Mouse (Mus musculus) limb, embryonic 13.5 days (tissue): Measurements from ENCODE around the gene Plekhg6. TPM values are rescaled to one million over a fixed set of nuclear protein-coding genes. Genes with fewer than 3 reads are reported as not detected.
A peak's percentile ranks its signal among the peaks of the same experiment; 100 is the strongest.

Experiments used
- ATAC-seq: fragments of 200-750 bp; cut with Nextera tagmentation; 2 replicates; pipeline ENCODE4 v1.8.0; 2017; ENCODE audit warnings: low read depth, moderate number of reproducible peaks, moderate TSS enrichment; ENCODE audit not compliant: low FRiP score
- H3K27ac ChIP-seq: fragments of 300-500 bp; sonication (generic); 2 replicates; pipeline ENCODE4 v1.5.1; 2015; ENCODE audit warnings: inconsistent platforms, mild to moderate bottlenecking, moderate library complexity
- H3K27me3 ChIP-seq: fragments of 300-500 bp; sonication (generic); 2 replicates; pipeline ENCODE4 v1.6.1; 2015; ENCODE audit warnings: mild to moderate bottlenecking, inconsistent platforms
- H3K36me3 ChIP-seq: fragments of 300-500 bp; sonication (generic); 2 replicates; pipeline ENCODE4 v1.6.1; 2015; ENCODE audit warnings: inconsistent platforms, mild to moderate bottlenecking, moderate library complexity
- H3K4me1 ChIP-seq: fragments of 300-500 bp; sonication (generic); 2 replicates; pipeline ENCODE4 v1.6.1; 2015; ENCODE audit warnings: inconsistent platforms
- H3K4me2 ChIP-seq: fragments of 300-500 bp; sonication (generic); replicated peaks from 2 replicates; pipeline ENCODE4 v1.6.1; 2015; ENCODE audit warnings: inconsistent platforms, mild to moderate bottlenecking, moderate library complexity
- H3K4me3 ChIP-seq: fragments of 300-500 bp; sonication (generic); 2 replicates; pipeline ENCODE4 v1.5.1; 2015; ENCODE audit warnings: moderate library complexity, mild to moderate bottlenecking, inconsistent platforms
- H3K9ac ChIP-seq: fragments of 300-500 bp; sonication (generic); 2 replicates; pipeline ENCODE4 v1.6.1; 2015; ENCODE audit warnings: mild to moderate bottlenecking, inconsistent platforms
- H3K9me3 ChIP-seq: fragments of 300-500 bp; sonication (generic); 2 replicates; pipeline ENCODE4 v1.6.1; 2016; ENCODE audit warnings: inconsistent platforms
- whole genome bisulfite sequencing: fragments of 180-500 bp; shearing (Covaris S2); methylation state at CpG from one replicate; pipeline ENCODE4 v1.1.7; 2015; 5-methylcytosine and 5-hydroxymethylcytosine counted together
- polyA plus RNA-seq: library from polyadenylated mRNA; unstranded; fragments of >200 nt; fragmentation: Nextera tagmentation; extraction: Ambion mirVana; gene quantifications from 2 replicates; pipeline ENCODE4 v1.2.1, GENCODE M21; 2015

Gene Plekhg6
- polyA plus RNA-seq, 1 experiment from 2014 or later, result 0.67 TPM

- Histone ChIP-seq H3K4me1 (peaks cover 41% of the 10 kb centered on the region), H3K4me3 (no peak overlapping the region), H3K36me3 (0 out of 2 replicates have a peak, but pooled peaks cover 9% of the 10 kb centered on the region), H3K4me2 (peak overlapping the region; percentile 82), H3K27me3 (peaks cover 10% of the 10 kb centered on the region), H3K27ac (no peak overlapping the region), H3K9me3 (no peaks in the 10 kb centered on the region), H3K9ac (no peak overlapping the region)
- 55% methylated on average over 6 of the region's 6 CpGs for WGBS
- no peak for ATAC-seq
These were observed 65.8 kb downstream of the Plekhg6 start for GRCm38 (mm10) chr6:125314746-125315145.

- H3K36me3 ChIP-seq, result peaks cover 14% of the 10 kb centered on the region; the same call in 1 of the 2 replicates
- peak overlapping the region; percentile 57 for H3K4me3 ChIP-seq
- 52% methylated on average over 7 of the region's 7 CpGs for WGBS
- H3K4me1 ChIP-seq, result peaks cover 44% of the 10 kb centered on the region
- peaks cover 4% of the 10 kb centered on the region for H3K27me3 ChIP-seq
- H3K27ac ChIP-seq, result peak overlapping the region; percentile 79; the same call in 1 of the 2 replicates
- peak overlapping the region; percentile 82 for H3K9ac ChIP-seq
- peak overlapping the region; percentile 82 for H3K4me2 ChIP-seq
- no peaks in the 10 kb centered on the region for H3K9me3 ChIP-seq
- peak; percentile 33; the same call in 1 of the 2 replicates for ATAC-seq
These were observed 66.4 kb downstream of the Plekhg6 start for GRCm38 (mm10) chr6:125314231-125314563.

- H3K27ac ChIP-seq, result peak within 1 kb of the TSS; percentile 79
- peaks cover 49% of the 10 kb centered on the region for H3K4me1 ChIP-seq
- H3K9me3 ChIP-seq, result no peaks in the 10 kb centered on the region
- H3K36me3 ChIP-seq, result peaks cover 18% of the 10 kb centered on the region
- peak within 1 kb of the TSS; percentile 82 for H3K4me2 ChIP-seq
- H3K9ac ChIP-seq, result peak within 1 kb of the TSS; percentile 82
- H3K4me3 ChIP-seq, result peak within 1 kb of the TSS; percentile 57
- ATAC-seq, result peak; percentile 80
- WGBS, result 2% methylated on average over 38 of the region's 46 CpGs
- H3K27me3 ChIP-seq, result no peaks in the 10 kb centered on the region
These were observed 66.9 kb downstream of the Plekhg6 start, which contains the start of gene Ltbr for GRCm38 (mm10) chr6:125313546-125314230. Gene Ltbr (minus strand): TSS chr6:125313885.

Other genes starting within 250 kb of the Plekhg6 start
- 65.6 and 67.1 TPM in 2 replicates for gene Nop2, start 248.9 kb downstream of the Plekhg6 start, polyA plus RNA-seq
- gene Iffo1, start 235.6 kb downstream of the Plekhg6 start, polyA plus RNA-seq, result 31.5 and 33.1 TPM in 2 replicates
- 1,893 and 1,983 TPM in 2 replicates for gene Gapdh, start 214.3 kb downstream of the Plekhg6 start, polyA plus RNA-seq
- gene Ncapd2, start 189.1 kb downstream of the Plekhg6 start, polyA plus RNA-seq, result 146 and 148 TPM in 2 replicates
- gene Mrpl51, start 189.0 kb downstream of the Plekhg6 start, polyA plus RNA-seq, result 212 and 213 TPM in 2 replicates
- gene Vamp1, start 165.2 kb downstream of the Plekhg6 start, polyA plus RNA-seq, result 6.1 and 7.0 TPM in 2 replicates
- gene Tapbpl, start 148.9 kb downstream of the Plekhg6 start, polyA plus RNA-seq, result 3.1 and 3.2 TPM in 2 replicates
- 2.5 and 3.8 TPM in 2 replicates for gene Cd27, start 143.8 kb downstream of the Plekhg6 start, polyA plus RNA-seq
- 0.80 and 0.91 TPM in 2 replicates for gene Tuba3a, start 94.8 kb downstream of the Plekhg6 start, polyA plus RNA-seq
- 45.1 and 46.2 TPM in 2 replicates for gene Ltbr, start 66.9 kb downstream of the Plekhg6 start, polyA plus RNA-seq
- 1.1 and 1.4 TPM in 2 replicates for gene Scnn1a, start 60.1 kb downstream of the Plekhg6 start, polyA plus RNA-seq
- 68.7 and 71.4 TPM in 2 replicates for gene Tnfrsf1a, start 31.4 kb downstream of the Plekhg6 start, polyA plus RNA-seq
- gene Cd9, start 114.0 kb upstream of the Plekhg6 start, polyA plus RNA-seq, result 157 and 174 TPM in 2 replicates
- gene Vwf, start 166.0 kb upstream of the Plekhg6 start, polyA plus RNA-seq, result 6.7 and 6.9 TPM in 2 replicates